Mouse (Mus musculus) limb, embryonic 13.5 days (tissue): Measurements from ENCODE around the gene Gm13275. TPM values are rescaled to one million over a fixed set of nuclear protein-coding genes. Genes with fewer than 3 reads are reported as not detected.
"Not testable (repeated sequence)": the region's sequence is repeated elsewhere in the genome, so short reads cannot be mapped to it uniquely, and the experiment has no call there.

ENCODE experiments used
- ATAC-seq: fragments of 200-750 bp; cut with Nextera tagmentation; 2 replicates; pipeline ENCODE4 v1.8.0; 2017; ENCODE audit warnings: low read depth, moderate number of reproducible peaks, moderate TSS enrichment; ENCODE audit not compliant: low FRiP score
- H3K27ac ChIP-seq: fragments of 300-500 bp; sonication (generic); 2 replicates; pipeline ENCODE4 v1.5.1; 2015; ENCODE audit warnings: inconsistent platforms, mild to moderate bottlenecking, moderate library complexity
- H3K27me3 ChIP-seq: fragments of 300-500 bp; sonication (generic); 2 replicates; pipeline ENCODE4 v1.6.1; 2015; ENCODE audit warnings: mild to moderate bottlenecking, inconsistent platforms
- H3K36me3 ChIP-seq: fragments of 300-500 bp; sonication (generic); 2 replicates; pipeline ENCODE4 v1.6.1; 2015; ENCODE audit warnings: inconsistent platforms, mild to moderate bottlenecking, moderate library complexity
- H3K4me1 ChIP-seq: fragments of 300-500 bp; sonication (generic); 2 replicates; pipeline ENCODE4 v1.6.1; 2015; ENCODE audit warnings: inconsistent platforms
- H3K4me2 ChIP-seq: fragments of 300-500 bp; sonication (generic); replicated peaks from 2 replicates; pipeline ENCODE4 v1.6.1; 2015; ENCODE audit warnings: inconsistent platforms, mild to moderate bottlenecking, moderate library complexity
- H3K4me3 ChIP-seq: fragments of 300-500 bp; sonication (generic); 2 replicates; pipeline ENCODE4 v1.5.1; 2015; ENCODE audit warnings: moderate library complexity, mild to moderate bottlenecking, inconsistent platforms
- H3K9ac ChIP-seq: fragments of 300-500 bp; sonication (generic); 2 replicates; pipeline ENCODE4 v1.6.1; 2015; ENCODE audit warnings: mild to moderate bottlenecking, inconsistent platforms
- H3K9me3 ChIP-seq: fragments of 300-500 bp; sonication (generic); 2 replicates; pipeline ENCODE4 v1.6.1; 2016; ENCODE audit warnings: inconsistent platforms
- WGBS: fragments of 180-500 bp; shearing (Covaris S2); methylation state at CpG from one replicate; pipeline ENCODE4 v1.1.7; 2015; 5-methylcytosine and 5-hydroxymethylcytosine counted together
- polyA plus RNA-seq: library from polyadenylated mRNA; unstranded; fragments of >200 nt; fragmentation: Nextera tagmentation; extraction: Ambion mirVana; gene quantifications from 2 replicates; pipeline ENCODE4 v1.2.1, GENCODE M21; 2015

Gm13275 gene
- polyA plus RNA-seq, 1 experiment from 2014 or later, result not detected

- H3K9me3 ChIP-seq, ATAC-seq, H3K4me2 ChIP-seq, H3K4me1 ChIP-seq, H3K27ac ChIP-seq, H3K4me3 ChIP-seq, H3K9ac ChIP-seq, H3K36me3 ChIP-seq, H3K27me3 ChIP-seq: not testable (repeated sequence)
- no CpG with 5 or more reads among the region's 32 CpGs for WGBS
These were observed 20.8 kb upstream of the Gm13275 start, which contains the start of gene Gm13290 for GRCm38 (mm10) chr4:88773534-88773933. Gene Gm13290 (plus strand): TSS chr4:88773834.

GRCm38 (mm10) chr4:88776622-88777021, 17.7 kb upstream of the Gm13275 start, which contains the start of gene Gm13289:
Gene Gm13289 (plus strand): TSS chr4:88776922.
- not testable (repeated sequence) for H3K27ac ChIP-seq, H3K4me2 ChIP-seq, H3K4me1 ChIP-seq, H3K36me3 ChIP-seq, H3K4me3 ChIP-seq, ATAC-seq, H3K9me3 ChIP-seq, H3K9ac ChIP-seq, H3K27me3 ChIP-seq
- WGBS, result no CpG with 5 or more reads among the region's 29 CpGs

- H3K4me2 ChIP-seq, H3K4me3 ChIP-seq, H3K4me1 ChIP-seq, H3K27me3 ChIP-seq, H3K36me3 ChIP-seq, H3K9me3 ChIP-seq, H3K27ac ChIP-seq, H3K9ac ChIP-seq, ATAC-seq: not testable (repeated sequence)
- no CpG with 5 or more reads among the region's 29 CpGs for WGBS
These were observed 14.7 kb upstream of the Gm13275 start, which contains the start of gene Gm13272 for GRCm38 (mm10) chr4:88779550-88779949. Gene Gm13272 (plus strand): TSS chr4:88779850.

GRCm38 (mm10) chr4:88780320-88780719, 14.0 kb upstream of the Gm13275 start:
- not testable (repeated sequence) for H3K27ac ChIP-seq, H3K4me1 ChIP-seq, H3K27me3 ChIP-seq, H3K4me3 ChIP-seq, H3K9me3 ChIP-seq, H3K4me2 ChIP-seq, ATAC-seq, H3K36me3 ChIP-seq, H3K9ac ChIP-seq
- 59% methylated on average over 11 of the region's 18 CpGs for WGBS

GRCm38 (mm10) chr4:88781831-88782230, 12.5 kb upstream of the Gm13275 start, which contains the start of gene Ifnz:
Gene Ifnz (plus strand): TSS chr4:88782131.
- Histone ChIP-seq H3K4me2 (peak within 1 kb of the TSS; percentile 51), H3K4me3 (peak within 1 kb of the TSS; percentile 30)
- H3K9me3 ChIP-seq, H3K36me3 ChIP-seq, H3K4me1 ChIP-seq, H3K27ac ChIP-seq, H3K27me3 ChIP-seq, ATAC-seq, H3K9ac ChIP-seq: not testable (repeated sequence)
- WGBS, result 23% methylated on average over 5 of the region's 7 CpGs

GRCm38 (mm10) chr4:88782335-88782734, 12.0 kb upstream of the Gm13275 start:
- not testable (repeated sequence) for H3K27me3 ChIP-seq, H3K9ac ChIP-seq, H3K9me3 ChIP-seq, H3K4me1 ChIP-seq, H3K36me3 ChIP-seq, ATAC-seq, H3K27ac ChIP-seq
- Histone ChIP-seq H3K4me3 (peak overlapping the region; percentile 30), H3K4me2 (peak overlapping the region; percentile 51)
- 0% methylated on average over 13 of the region's 31 CpGs for WGBS

- H3K27me3 ChIP-seq, H3K4me3 ChIP-seq, ATAC-seq, H3K36me3 ChIP-seq, H3K27ac ChIP-seq, H3K4me2 ChIP-seq, H3K4me1 ChIP-seq, H3K9ac ChIP-seq, H3K9me3 ChIP-seq: not testable (repeated sequence)
- no CpG with 5 or more reads among the region's 27 CpGs for WGBS
These were observed 8.9 kb upstream of the Gm13275 start, which contains the start of gene Gm13276 for GRCm38 (mm10) chr4:88785409-88785808. Gene Gm13276 (plus strand): TSS chr4:88785709.

- WGBS, result 0% methylated on average over 4 of the region's 28 CpGs
- not testable (repeated sequence) for ATAC-seq, H3K4me2 ChIP-seq, H3K4me3 ChIP-seq, H3K9me3 ChIP-seq, H3K27me3 ChIP-seq, H3K9ac ChIP-seq, H3K36me3 ChIP-seq, H3K27ac ChIP-seq, H3K4me1 ChIP-seq
These were observed 5.9 kb upstream of the Gm13275 start, which contains the start of gene Gm13277 for GRCm38 (mm10) chr4:88788402-88788801. Gene Gm13277 (plus strand): TSS chr4:88788632.

GRCm38 (mm10) chr4:88791250-88791649, 3.0 kb upstream of the Gm13275 start, which contains the start of gene Gm13278:
Gene Gm13278 (plus strand): TSS chr4:88791550.
- not testable (repeated sequence) for H3K27ac ChIP-seq, H3K4me1 ChIP-seq, H3K4me2 ChIP-seq, H3K9me3 ChIP-seq, H3K36me3 ChIP-seq, ATAC-seq, H3K9ac ChIP-seq, H3K4me3 ChIP-seq, H3K27me3 ChIP-seq
- no CpG with 5 or more reads among the region's 28 CpGs for WGBS

GRCm38 (mm10) chr4:88797097-88797496, 2.8 kb downstream of the Gm13275 start, which contains the start of gene Gm13279:
Gene Gm13279 (plus strand): TSS chr4:88797397.
- H3K4me2 ChIP-seq, H3K27ac ChIP-seq, H3K4me3 ChIP-seq, ATAC-seq, H3K4me1 ChIP-seq, H3K27me3 ChIP-seq, H3K9ac ChIP-seq, H3K9me3 ChIP-seq, H3K36me3 ChIP-seq: not testable (repeated sequence)
- no CpG with 5 or more reads among the region's 28 CpGs for WGBS

GRCm38 (mm10) chr4:88799365-88799764, 5.1 kb downstream of the Gm13275 start, which contains the start of gene Gm13285:
Gene Gm13285 (plus strand): TSS chr4:88799665.
- H3K27ac ChIP-seq, H3K4me1 ChIP-seq, H3K4me3 ChIP-seq, H3K9me3 ChIP-seq, H3K9ac ChIP-seq, H3K36me3 ChIP-seq, H3K27me3 ChIP-seq, H3K4me2 ChIP-seq, ATAC-seq: not testable (repeated sequence)
- 21% methylated on average over 6 of the region's 7 CpGs for WGBS

GRCm38 (mm10) chr4:88802954-88803353, 8.7 kb downstream of the Gm13275 start, which contains the start of gene Gm13287:
Gene Gm13287 (plus strand): TSS chr4:88803254.
- not testable (repeated sequence) for H3K27me3 ChIP-seq, H3K36me3 ChIP-seq, H3K27ac ChIP-seq, H3K9me3 ChIP-seq, H3K4me3 ChIP-seq, H3K4me1 ChIP-seq, ATAC-seq, H3K9ac ChIP-seq
- no CpG with 5 or more reads among the region's 29 CpGs for WGBS
- H3K4me2 ChIP-seq, result peak within 1 kb of the TSS; percentile 41; the same call in 1 of the 2 replicates

GRCm38 (mm10) chr4:88805231-88805630, 10.9 kb downstream of the Gm13275 start, which contains the start of gene Gm13288:
Gene Gm13288 (plus strand): TSS chr4:88805531.
- not testable (repeated sequence) for H3K27ac ChIP-seq, H3K27me3 ChIP-seq, H3K36me3 ChIP-seq, H3K9me3 ChIP-seq, H3K9ac ChIP-seq, ATAC-seq, H3K4me1 ChIP-seq
- WGBS, result no CpG with 5 or more reads among the region's 8 CpGs
- H3K4me2 ChIP-seq, result peak within 1 kb of the TSS; percentile 46; the same call in 1 of the 2 replicates
- H3K4me3 ChIP-seq, result peak within 1 kb of the TSS; percentile 28
